Mouse (Mus musculus) colon, adult 2 months (tissue): Measurements from ENCODE around the gene Zcchc18. TPM values are rescaled to one million over a fixed set of nuclear protein-coding genes. Genes with fewer than 3 reads are reported as not detected.

ENCODE experiments used
- polyA plus RNA-seq: library from polyadenylated mRNA; depleted of rRNA; stranded (reverse); fragments of >200 nt; gene quantifications from 2 replicates; pipeline ENCODE4 v1.2.3, GENCODE M21; 2012; rRNA removed

The Zcchc18 gene
- 1.1 and 1.5 TPM in 2 replicates for polyA plus RNA-seq

GRCm38 (mm10) chrX:136992978-136993547, at the start of gene Zcchc18:
TSS of gene Zcchc18 (plus strand) at chrX:136993155.

GRCm38 (mm10) chrX:136975397-136975796, 17.6 kb upstream of the Zcchc18 start, which contains the start of gene Tmsb15b2:
TSS of gene Tmsb15b2 (minus strand) at chrX:136975497.

GRCm38 (mm10) chrX:136976424-136977084, 16.4 kb upstream of the Zcchc18 start, which contains the start of the genes Tmsb15l and Tmsb15b1:
TSS of gene Tmsb15l (minus strand) at chrX:136976869.
TSS of gene Tmsb15b1 (minus strand) at chrX:136976874.

DNA sequence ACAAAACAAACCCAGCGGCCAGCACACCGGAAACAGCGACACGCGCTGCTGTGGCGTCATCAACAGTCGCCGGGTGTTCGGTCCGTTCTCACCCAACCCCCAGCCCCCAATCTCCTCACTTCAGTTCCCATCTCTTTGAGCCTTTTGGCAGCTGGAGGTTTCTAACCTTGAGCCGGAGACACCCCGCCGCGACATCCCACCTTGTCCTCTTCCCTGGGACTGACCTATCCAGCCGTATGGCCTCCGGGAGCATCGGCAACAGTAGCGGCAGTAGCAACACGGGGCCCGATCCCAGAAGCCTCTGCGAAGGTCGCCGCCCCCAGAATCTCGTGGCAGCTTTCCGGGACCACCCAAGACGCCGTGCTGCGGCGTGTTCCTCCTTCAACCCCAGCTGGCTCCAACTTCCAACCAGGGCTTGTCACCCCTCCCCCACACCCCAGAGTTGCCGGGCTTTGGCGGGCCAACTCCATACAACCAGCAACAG, 45.1 kb downstream of the Zcchc18 start, which contains the start of gene Slc25a53:
TSS of gene Slc25a53 (minus strand) at position 303 of the 484 bp plus-strand sequence.

Other genes with a start within 250 kb of the Zcchc18 start
- gene Morf4l2, start 249.5 kb upstream of the Zcchc18 start, polyA plus RNA-seq: 19.8 and 29.0 TPM in 2 replicates
- not detected in 2 replicates for gene Glra4, start 213.0 kb upstream of the Zcchc18 start, polyA plus RNA-seq
- 3.8 and 5.6 TPM in 2 replicates for gene Plp1, start 170.5 kb upstream of the Zcchc18 start, polyA plus RNA-seq
- gene Rab9b, start 124.4 kb upstream of the Zcchc18 start, polyA plus RNA-seq: 0.06 and 0.07 TPM in 2 replicates
- not detected in 2 replicates for gene H2bfm, start 65.8 kb upstream of the Zcchc18 start, polyA plus RNA-seq
- not detected in 2 replicates for gene Tmsb15b2, start 17.7 kb upstream of the Zcchc18 start, polyA plus RNA-seq
- gene Tmsb15l, start 16.3 kb upstream of the Zcchc18 start, polyA plus RNA-seq: not detected in 2 replicates
- gene Tmsb15b1, start 16.3 kb upstream of the Zcchc18 start, polyA plus RNA-seq: 0.49 TPM in 1 of 2 replicates, not detected in the other
- 2.7 and 3.4 TPM in 2 replicates for gene Slc25a53, start 45.1 kb downstream of the Zcchc18 start, polyA plus RNA-seq
- gene Fam199x, start 56.4 kb downstream of the Zcchc18 start, polyA plus RNA-seq: 0.67 and 0.81 TPM in 2 replicates
- gene Esx1, start 128.9 kb downstream of the Zcchc18 start, polyA plus RNA-seq: not detected in 2 replicates